ENCODE assay signal across 9 mouse cellular contexts in the genomic region with DNA sequence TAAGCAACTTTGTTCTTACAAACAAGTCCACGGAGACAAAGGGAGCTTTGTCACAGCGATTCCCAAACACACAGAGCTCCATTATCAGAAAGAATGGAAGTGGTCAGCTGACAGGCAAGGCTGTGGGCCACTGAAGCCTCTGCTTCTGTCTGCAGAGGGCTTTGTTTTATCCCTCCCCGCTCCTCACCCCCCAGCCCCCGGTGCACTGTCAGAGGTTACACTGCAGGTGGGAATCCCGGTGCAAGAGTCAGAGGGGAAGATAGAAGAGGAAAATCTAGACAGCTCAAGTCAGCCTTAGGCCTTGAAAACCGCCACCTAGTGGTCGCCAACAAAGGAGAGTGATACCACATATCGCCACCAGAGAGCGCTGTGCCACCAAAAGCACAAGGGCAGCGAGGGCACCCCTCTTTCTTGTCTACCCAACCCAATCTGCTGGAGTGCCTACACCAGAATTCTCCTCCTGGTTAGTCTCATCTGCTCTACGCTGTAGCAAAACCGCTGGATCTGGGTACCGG. TPM values are rescaled to one million over a fixed set of nuclear protein-coding genes. Genes with fewer than 3 reads are reported as not detected.
DNase-seq lines count a peak whose midpoint lies in the region; ATAC-seq and TF ChIP-seq lines count a peak whose summit lies in the region.
"Had no signal": no experiment of that assay in that cellular context is flagged by ENCODE, and none has a peak within 500 bp of the region (broad histone marks: within the 10 kb centered on the region; RNA-seq: fewer than 3 reads in every experiment).

No protein-coding gene starts in this region.

- TF ChIP-seq CTCF in bone marrow, adult 2 months (IDR thresholded peaks at IDR 0.05; ENCODE audit: control insufficient read depth, insufficient read depth, low read length) = peak; percentile 100

- peak; percentile 53; the same call in 1 of the 2 replicates for ATAC-seq in embryonic facial prominence, embryonic 15.5 days (ENCODE audit: insufficient number of reproducible peaks, low FRiP score, low TSS enrichment, low read depth)
- 0 out of 2 replicates have a peak, but pooled peaks have one; percentile 30 for ATAC-seq in liver, embryonic 12.5 days

- WGBS in bone marrow, adult 2 months = 9% methylated on average over 13 of the region's 13 CpGs
- 9% methylated on average over 13 of the region's 13 CpGs for WGBS in embryonic facial prominence, embryonic 15.5 days
- WGBS in heart, embryonic 10.5 days = 10% methylated on average over 13 of the region's 13 CpGs
- WGBS in liver, embryonic 12.5 days (ENCODE audit: insufficient replicate concordance) = 11% methylated on average over 13 of the region's 13 CpGs

- no peak overlapping the region for H3K4me2 ChIP-seq in embryonic facial prominence, embryonic 15.5 days (replicated peaks)
- H3K4me2 ChIP-seq in liver, embryonic 12.5 days = no peak overlapping the region

- no peak overlapping the region for H3K4me3 ChIP-seq in bone marrow, adult 2 months (replicated peaks; ENCODE audit: control insufficient read depth, low read depth, low read length)
- no peak overlapping the region for H3K4me3 ChIP-seq in embryonic facial prominence, embryonic 15.5 days (replicated peaks)
- H3K4me3 ChIP-seq in heart, embryonic 10.5 days = no peak overlapping the region
- H3K4me3 ChIP-seq in liver, embryonic 12.5 days = no peak overlapping the region
- H3K4me3 ChIP-seq: erythroblast, embryonic 14.5 days had no signal

- no peaks in the 10 kb centered on the region for H3K9me3 ChIP-seq in embryonic facial prominence, embryonic 15.5 days (replicated peaks)
- H3K9me3 ChIP-seq in heart, embryonic 10.5 days = no peaks in the 10 kb centered on the region
- no peaks in the 10 kb centered on the region for H3K9me3 ChIP-seq in liver, embryonic 12.5 days (replicated peaks)

- H3K27ac ChIP-seq in bone marrow, adult 2 months (ENCODE audit: control insufficient read depth, insufficient read depth, low read depth, low read length, poor library complexity) = no peak overlapping the region
- H3K27ac ChIP-seq in embryonic facial prominence, embryonic 15.5 days (replicated peaks) = no peak overlapping the region
- H3K27ac ChIP-seq in heart, embryonic 10.5 days = 0 out of 2 replicates have a peak overlapping the region, but pooled peaks have one; percentile 1
- no peak overlapping the region for H3K27ac ChIP-seq in liver, embryonic 12.5 days

- no peaks in the 10 kb centered on the region for H3K4me1 ChIP-seq in bone marrow, adult 2 months (ENCODE audit: control insufficient read depth, insufficient read depth, low read length)
- H3K4me1 ChIP-seq in embryonic facial prominence, embryonic 15.5 days = peaks cover 4% of the 10 kb centered on the region; the same call in 1 of the 2 replicates
- peaks cover 14% of the 10 kb centered on the region; the same call in 1 of the 2 replicates for H3K4me1 ChIP-seq in heart, embryonic 10.5 days
- no peaks in the 10 kb centered on the region for H3K4me1 ChIP-seq in liver, embryonic 12.5 days

- peaks cover 4% of the 10 kb centered on the region; the same call in 1 of the 2 replicates for H3K27me3 ChIP-seq in embryonic facial prominence, embryonic 15.5 days
- H3K27me3 ChIP-seq in heart, embryonic 10.5 days (ENCODE audit: insufficient read depth, poor library complexity, severe bottlenecking) = peaks cover 22% of the 10 kb centered on the region; the same call in 1 of the 2 replicates
- H3K27me3 ChIP-seq in liver, embryonic 12.5 days (replicated peaks) = 0 out of 2 replicates have a peak, but pooled peaks cover 6% of the 10 kb centered on the region
- H3K27me3 ChIP-seq in splenic B cell, adult 2 months (ENCODE audit: control insufficient read depth, insufficient read depth, low read length, poor library complexity, severe bottlenecking) = no peaks in the 10 kb centered on the region

- no peaks in the 10 kb centered on the region for H3K36me3 ChIP-seq in embryonic facial prominence, embryonic 15.5 days
- no peaks in the 10 kb centered on the region for H3K36me3 ChIP-seq in heart, embryonic 10.5 days
- no peaks in the 10 kb centered on the region for H3K36me3 ChIP-seq in liver, embryonic 12.5 days
- no peaks in the 10 kb centered on the region for H3K36me3 ChIP-seq in splenic B cell, adult 2 months (ENCODE audit: control insufficient read depth, insufficient read depth, low read length, poor library complexity, severe bottlenecking)

- TF ChIP-seq POLR2A in bone marrow, adult 2 months (IDR thresholded peaks at IDR 0.05; ENCODE audit: borderline replicate concordance, control insufficient read depth, low read depth, low read length) = no peak

- peak; percentile 84 for DNase-seq in CD4-positive helper T cell, adult 2 months (ENCODE audit: low read depth, low spot score)
- peak; percentile 94 for DNase-seq in heart, embryonic 10.5 days (ENCODE audit: low spot score)
- DNase-seq in kidney, postnatal 10 days = peak; percentile 87
- DNase-seq in natural killer cell, adult 2 months (ENCODE audit: low spot score in 2 of 2) = peak; percentile 84 to 89
- peak; percentile 92 for DNase-seq in splenic B cell, adult 2 months (ENCODE audit: low read depth, low spot score)

- H3K9ac ChIP-seq in embryonic facial prominence, embryonic 15.5 days = no peak overlapping the region
- H3K9ac ChIP-seq in liver, embryonic 12.5 days = no peak overlapping the region

RNA-seq across cellular contexts. Expression of gene Tmem179, which starts 35.4 kb away (rescaled TPM):
- 0.62 TPM in 1 of 2 replicates, not detected in the other for polyA plus RNA-seq in bone marrow, adult 2 months (2011; ENCODE audit: insufficient read depth, insufficient read length, low replicate concordance, missing spikeins)
- polyA plus RNA-seq in embryonic facial prominence, embryonic 15.5 days (2015; fragmentation: Nextera tagmentation; extraction: Ambion mirVana) = 0.45 TPM in 2 replicates
- polyA plus RNA-seq in heart, embryonic 10.5 days (2016; fragmentation: Nextera tagmentation; extraction: Ambion mirVana) = 1.2 and 1.5 TPM in 2 replicates
- 0.31 and 0.38 TPM in 2 replicates for polyA plus RNA-seq in liver, embryonic 12.5 days (2016; fragmentation: Nextera tagmentation; extraction: Ambion mirVana)
- polyA plus RNA-seq: erythroblast, embryonic 14.5 days had no signal

RNA-seq across cellular contexts. Expression of gene Inf2, which starts 36.7 kb away (rescaled TPM):
- 40.0 and 82.8 TPM in 2 replicates for polyA plus RNA-seq in bone marrow, adult 2 months (2011; ENCODE audit: insufficient read depth, insufficient read length, low replicate concordance, missing spikeins)
- polyA plus RNA-seq in embryonic facial prominence, embryonic 15.5 days (2015; fragmentation: Nextera tagmentation; extraction: Ambion mirVana) = 5.8 and 6.7 TPM in 2 replicates
- 3.5 and 5.6 TPM in 2 replicates for polyA plus RNA-seq in heart, embryonic 10.5 days (2016; fragmentation: Nextera tagmentation; extraction: Ambion mirVana)
- 2.2 and 2.7 TPM in 2 replicates for polyA plus RNA-seq in liver, embryonic 12.5 days (2016; fragmentation: Nextera tagmentation; extraction: Ambion mirVana)
